Mouse (Mus musculus): ENCODE measurements at regions not wholly inside any gene's neighbourhood (a gene's known extent, or its start where the extent isn't known, plus 50 kb on each side); places are given as distances from the start of the nearest gene placed in this dataset.

GRCm38 (mm10) chr1:23187446-23188206 is 85.6 kb upstream of the 4933415F23Rik start:
- no peak for TF ChIP-seq CTCF (conservative IDR thresholded peaks at IDR 0.05; ENCODE audit: insufficient read depth, insufficient read length, low read depth, low read length)
- no peak for TF ChIP-seq POLR2A (IDR thresholded peaks at IDR 0.05; ENCODE audit: low read depth, low read length)

Measured in kidney, adult 2 months (tissue).